Mouse (Mus musculus): ENCODE results near the gene Dzip1l.

The Dzip1l gene

GRCm38 (mm10) chr9:99661606-99662166, 32.4 kb downstream of the Dzip1l start:
- DNase-seq = no peak

DNA sequence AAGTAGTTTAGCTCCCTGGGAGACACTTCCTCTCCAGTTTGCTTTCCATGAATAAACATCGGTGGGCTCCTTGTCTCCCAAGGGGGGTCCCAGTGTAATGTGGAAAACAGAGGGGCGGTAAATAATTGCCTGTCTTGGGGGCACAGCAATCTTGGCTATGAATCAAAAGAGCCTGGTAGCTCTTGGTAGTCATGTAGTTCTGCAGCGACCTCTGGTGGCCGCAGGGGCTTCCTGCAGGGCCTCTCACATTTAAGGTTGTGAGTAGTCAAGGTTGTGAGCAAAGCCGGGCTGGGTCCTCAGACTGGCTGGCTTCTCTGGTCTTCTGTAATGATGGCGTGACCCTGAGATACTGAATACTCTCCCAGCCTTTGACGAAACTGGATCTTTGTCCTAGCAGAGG, 33.1 kb downstream of the Dzip1l start:
- DNase-seq = peak; percentile 72

DNA sequence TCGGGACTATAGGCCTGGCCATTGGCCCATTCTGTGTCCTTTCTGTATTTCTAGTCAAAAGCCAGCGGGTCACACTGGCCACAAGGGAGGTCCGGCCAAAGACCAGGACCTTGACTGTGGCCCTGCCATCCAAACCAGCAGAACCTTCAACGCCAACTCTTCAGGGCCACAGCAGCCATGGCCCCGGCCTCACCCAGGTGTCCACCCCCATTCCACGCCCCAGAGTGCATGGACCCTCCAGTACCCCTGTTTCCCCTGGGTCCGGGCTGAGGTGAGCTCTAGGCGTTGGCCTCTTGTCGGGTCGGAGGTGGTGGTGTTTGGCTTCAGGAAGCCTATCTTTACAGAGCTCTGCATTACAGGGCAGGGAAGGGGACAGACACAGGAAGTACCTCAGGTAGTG, 33.6 kb downstream of the Dzip1l start:
- DNase-seq = no peak

GRCm38 (mm10) chr9:99667596-99667995, 38.3 kb downstream of the Dzip1l start:
- DNase-seq = no peak

GRCm38 (mm10) chr9:99671603-99672002, 42.3 kb downstream of the Dzip1l start:
- DNase-seq = no peak

GRCm38 (mm10) chr9:99675714-99676113, 46.4 kb downstream of the Dzip1l start:
- no peak for DNase-seq

DNA sequence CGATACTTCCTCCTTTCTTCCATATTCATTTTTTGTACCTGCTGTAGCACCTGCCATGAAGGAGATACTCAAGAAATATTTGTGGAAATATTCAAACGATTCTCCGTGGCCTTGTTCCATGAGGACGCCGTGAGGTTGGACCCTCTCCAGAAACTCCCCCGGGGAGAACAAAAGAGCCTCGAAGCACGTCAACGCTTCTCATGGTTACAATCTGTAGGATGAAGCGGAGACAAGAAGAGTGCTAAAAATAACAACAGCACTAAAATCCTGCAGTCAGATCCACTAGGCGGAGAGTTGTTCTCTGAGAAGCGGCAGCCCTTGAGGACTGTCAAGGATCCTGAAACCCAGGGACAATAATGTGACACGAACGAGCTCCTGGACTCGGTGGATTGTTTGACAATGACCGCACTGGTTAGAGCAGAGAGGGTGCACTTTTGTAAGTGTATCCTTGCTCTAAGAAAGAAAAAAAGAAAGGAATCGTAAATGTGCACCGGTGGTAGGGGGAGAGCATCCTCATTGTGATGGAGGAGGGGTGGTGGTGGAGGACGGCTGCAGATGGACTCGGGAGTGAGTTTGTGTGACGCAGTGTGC, 52.8 kb downstream of the Dzip1l start:
- no peak for DNase-seq

DNA sequence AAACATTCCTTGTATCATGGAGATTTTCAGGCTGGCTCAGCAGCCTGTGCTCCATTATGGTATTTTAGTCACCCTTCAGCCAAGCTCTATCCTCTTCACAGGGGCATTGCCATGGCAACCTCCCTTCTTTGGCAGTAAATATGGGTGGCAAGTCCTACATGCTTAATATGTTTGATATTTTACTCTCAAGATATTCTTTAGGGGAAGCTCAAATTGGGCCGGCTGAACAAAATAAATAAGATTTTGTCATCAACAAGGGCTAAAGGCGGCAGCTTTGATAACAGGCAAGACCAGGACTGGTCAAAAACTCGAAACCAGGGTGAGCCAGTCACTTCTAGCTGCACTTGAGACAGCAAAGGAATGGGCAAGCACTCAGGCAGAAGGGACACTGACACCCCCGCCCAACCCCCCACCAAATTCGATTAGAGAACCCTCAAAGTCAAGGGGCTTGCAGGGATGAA, 55.8 kb downstream of the Dzip1l start:
- no peak for DNase-seq

DNA sequence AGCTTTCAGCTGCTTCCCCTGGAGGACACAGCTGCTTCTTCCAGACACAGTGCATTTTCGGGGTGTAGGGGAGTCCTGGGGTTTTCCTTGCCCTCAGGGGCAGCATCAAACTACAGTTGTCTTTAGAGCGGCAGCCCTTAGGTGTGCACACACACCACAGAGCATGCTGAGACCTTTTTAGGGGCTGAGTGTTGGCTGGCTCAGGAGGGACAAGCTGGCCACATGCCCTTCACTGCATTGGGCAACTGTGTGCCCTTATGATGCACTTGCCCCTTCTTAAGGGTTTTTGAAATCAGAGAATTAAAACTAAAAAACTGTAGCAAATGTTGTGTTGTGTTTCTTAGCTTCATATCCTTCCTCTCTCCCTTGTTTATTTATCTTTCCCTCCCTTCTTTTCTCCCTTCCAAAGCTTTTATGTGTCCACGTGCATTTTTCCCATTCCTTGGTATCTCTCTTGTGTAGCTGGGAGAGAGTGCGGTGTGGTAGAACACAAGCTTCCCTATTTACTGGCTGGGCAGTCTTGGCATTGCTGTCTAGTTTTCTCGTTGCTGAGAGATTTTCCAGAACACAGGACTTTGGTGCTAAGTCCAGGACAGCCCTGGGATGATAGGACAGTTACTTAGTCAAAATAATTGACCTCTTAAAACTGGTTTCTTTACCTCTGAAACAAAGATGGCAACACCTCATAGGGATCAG, 56.4 kb downstream of the Dzip1l start:
- no peak for DNase-seq

GRCm38 (mm10) chr9:99689796-99690195, 60.5 kb downstream of the Dzip1l start:
- no peak for DNase-seq

GRCm38 (mm10) chr9:99690386-99690785, 61.1 kb downstream of the Dzip1l start:
- no peak for DNase-seq

- no peak for DNase-seq
Measured at GRCm38 (mm10) chr9:99694961-99695360, 65.7 kb downstream of the Dzip1l start.

- DNase-seq = peak; percentile 9
Measured at GRCm38 (mm10) chr9:99699752-99700389, 70.6 kb downstream of the Dzip1l start.

GRCm38 (mm10) chr9:99701187-99701586, 71.9 kb downstream of the Dzip1l start:
- no peak for DNase-seq

DNA sequence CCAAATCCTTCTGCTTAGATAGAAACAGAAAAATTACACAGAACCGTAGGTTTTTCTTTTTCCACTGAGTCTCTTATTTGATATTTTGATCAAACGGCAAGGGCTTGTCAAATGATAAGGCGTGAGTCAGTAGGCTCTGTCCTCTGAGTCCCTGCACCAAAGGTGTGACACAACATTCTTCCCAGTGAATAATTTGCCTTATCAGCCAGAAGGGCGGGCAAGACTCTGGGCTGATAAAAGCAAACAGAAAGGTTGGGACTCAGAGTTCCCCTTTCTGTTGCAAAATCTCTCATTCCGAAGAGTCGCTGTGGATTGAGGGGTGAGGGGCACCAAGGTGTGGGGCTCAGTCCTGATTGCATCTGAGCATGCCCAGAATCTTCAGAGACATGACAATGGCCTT, 72.9 kb downstream of the Dzip1l start:
- DNase-seq = no peak

- no peak for DNase-seq
Measured at GRCm38 (mm10) chr9:99703711-99704110, 74.4 kb downstream of the Dzip1l start.

GRCm38 (mm10) chr9:99706264-99706663, 77.0 kb downstream of the Dzip1l start:
- DNase-seq = no peak

DNA sequence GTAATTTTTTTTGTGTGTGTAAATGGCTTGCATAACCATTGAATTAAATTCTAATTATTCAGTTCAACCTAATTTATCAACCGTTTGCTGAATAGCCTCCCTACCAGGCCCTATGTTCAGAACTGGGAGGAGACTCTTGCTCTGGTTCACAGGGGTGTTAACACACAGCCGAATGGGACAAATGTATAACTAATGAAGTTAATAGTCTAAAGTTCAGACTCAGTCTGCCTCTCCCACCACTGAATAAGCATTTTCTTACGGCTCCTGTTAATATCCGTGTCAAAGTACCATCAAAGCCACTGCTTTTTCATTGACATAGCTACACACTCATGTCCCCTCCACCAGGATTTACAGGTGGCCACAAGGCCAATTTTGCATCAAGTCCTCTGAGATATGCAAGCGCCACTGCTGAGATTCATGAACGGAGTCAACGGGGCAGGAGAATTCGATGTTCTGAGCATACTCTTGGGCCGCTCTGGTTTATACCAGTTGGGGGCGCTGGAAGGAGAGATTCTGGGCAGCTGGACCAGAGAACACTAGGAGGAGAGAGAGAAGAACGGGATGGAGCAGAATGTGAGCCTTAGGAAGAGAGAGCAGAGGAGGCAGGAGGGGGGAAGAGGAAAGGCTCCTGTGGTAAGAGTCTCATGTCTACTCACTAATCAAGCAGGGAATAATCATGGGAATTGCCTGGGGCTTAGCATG, 78.3 kb downstream of the Dzip1l start:
- no peak for DNase-seq

DNA sequence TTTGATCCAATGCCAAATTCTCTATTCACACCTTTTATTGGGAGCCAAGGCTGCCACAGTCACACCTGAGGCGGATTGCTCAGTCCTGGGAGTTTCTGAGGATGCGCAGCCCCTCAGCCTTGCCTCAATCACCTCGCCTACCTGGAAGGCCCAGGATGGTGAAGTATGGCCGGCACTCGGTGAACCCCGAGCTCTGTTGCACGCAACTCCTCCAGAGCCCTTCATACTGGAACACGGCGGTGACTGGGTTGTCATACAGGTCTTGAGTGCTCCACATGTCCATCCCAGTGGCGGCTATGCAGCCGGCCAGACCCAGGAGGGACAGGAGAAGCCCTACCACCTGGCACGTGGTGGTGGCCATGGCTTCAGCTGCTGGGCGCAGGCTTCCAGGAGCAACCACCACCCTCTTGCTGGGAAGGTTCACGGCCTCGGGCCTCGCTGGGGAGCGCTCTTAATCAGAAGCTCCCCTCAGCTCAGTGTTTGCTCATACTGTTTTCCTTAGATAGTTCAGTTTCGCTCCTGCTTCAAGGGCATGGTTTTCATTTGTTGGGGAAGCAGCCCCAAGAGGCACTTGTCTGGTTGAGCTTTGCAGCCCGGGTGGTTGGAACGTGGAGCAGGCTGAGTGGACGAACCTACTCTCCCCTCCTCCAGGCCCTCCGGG, 80.4 kb downstream of the Dzip1l start:
- DNase-seq = no peak

- DNase-seq = no peak
Measured at GRCm38 (mm10) chr9:99710297-99710696, 81.0 kb downstream of the Dzip1l start.

- DNase-seq = no peak
Measured at GRCm38 (mm10) chr9:99717134-99717533, 87.8 kb downstream of the Dzip1l start, which contains the start of gene Cldn18. Cldn18 (minus strand) TSS chr9:99717267.
